Mouse (Mus musculus) cerebellum, adult (tissue): ENCODE data around the gene Il23r.
"Not testable (repeated sequence)": the region's sequence is repeated elsewhere in the genome, so short reads cannot be mapped to it uniquely, and the experiment has no call there.

Experiments used
- ATAC-seq: cut with Nextera tagmentation; 2 replicates; pipeline ENCODE4 v1.9.2; 2017; ENCODE audit warnings: mild to moderate bottlenecking, moderate library complexity, mixed read lengths; ENCODE audit not compliant: insufficient number of reproducible peaks, low FRiP score, low TSS enrichment

Gene Il23r

GRCm38 (mm10) chr6:67491755-67492154 lies at the start of gene Il23r:
TSS of gene Il23r (minus strand) at chr6:67491855.
- ATAC-seq, result no peak

- ATAC-seq, result no peak
These were observed 44.1 kb upstream of the Il23r start, which contains the start of gene Tacstd2 for GRCm38 (mm10) chr6:67535777-67536054. TSS of gene Tacstd2 (minus strand) at chr6:67535796.

- ATAC-seq, result no peak
These were observed 43.5 kb upstream of the Il23r start for GRCm38 (mm10) chr6:67535005-67535776.

DNA sequence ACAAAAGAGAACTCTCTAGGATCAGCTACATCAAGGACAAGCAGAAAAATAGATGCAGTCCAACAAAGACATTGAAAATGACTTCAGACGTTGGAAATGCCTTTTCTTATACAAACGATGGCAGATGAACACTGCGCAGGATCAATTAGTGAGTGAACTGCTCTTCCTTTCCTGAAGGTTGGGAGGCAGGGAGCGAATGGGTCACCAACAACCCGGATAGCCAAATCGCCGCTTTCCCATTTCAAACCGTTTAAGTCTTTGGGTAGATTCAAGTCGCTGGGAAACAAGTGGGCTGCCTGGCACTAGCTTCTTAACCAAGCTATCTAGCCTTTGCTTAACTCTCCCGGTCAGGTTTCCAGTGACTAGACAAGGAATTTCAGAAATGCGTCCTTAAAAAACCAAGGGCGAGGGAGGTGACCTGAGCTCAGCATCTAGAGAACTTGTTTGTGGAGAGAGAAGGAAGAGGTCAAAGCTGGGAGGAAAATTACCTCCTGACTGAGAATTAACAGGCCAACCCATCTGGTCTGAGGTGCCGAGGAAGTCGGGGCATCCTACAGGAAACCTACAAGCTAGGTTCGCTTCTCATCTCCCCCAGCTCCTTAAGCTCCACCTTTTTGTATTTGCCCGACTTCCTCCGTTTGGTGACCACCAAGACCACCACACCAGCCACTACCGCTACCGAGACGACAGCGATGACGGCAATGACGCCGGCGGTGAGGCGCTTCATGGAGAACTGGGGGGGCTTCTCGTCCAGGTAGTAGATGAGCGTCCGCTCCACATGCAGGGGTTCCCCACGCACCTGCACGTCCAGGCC lies 42.7 kb upstream of the Il23r start:
- ATAC-seq, result no peak

GRCm38 (mm10) chr6:67532665-67533440 lies 41.2 kb upstream of the Il23r start:
- no peak for ATAC-seq

DNA sequence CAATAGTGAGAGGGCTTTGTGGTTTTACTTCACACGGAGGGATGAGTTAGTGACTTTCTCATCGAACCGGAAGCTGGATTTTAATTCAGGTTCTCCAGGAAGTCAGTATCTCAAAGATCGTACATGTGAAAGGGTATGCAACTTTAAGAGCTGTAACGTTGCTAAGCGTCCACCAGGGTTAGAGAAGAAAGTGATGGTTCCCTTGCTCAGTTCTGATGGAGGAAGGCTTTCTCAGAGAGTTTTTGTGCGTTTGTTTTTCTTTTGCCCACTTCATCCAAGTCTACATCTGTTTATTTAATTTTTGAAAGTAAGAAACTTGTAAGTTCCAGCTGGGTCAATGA lies 40.1 kb upstream of the Il23r start:
- no peak for ATAC-seq

DNA sequence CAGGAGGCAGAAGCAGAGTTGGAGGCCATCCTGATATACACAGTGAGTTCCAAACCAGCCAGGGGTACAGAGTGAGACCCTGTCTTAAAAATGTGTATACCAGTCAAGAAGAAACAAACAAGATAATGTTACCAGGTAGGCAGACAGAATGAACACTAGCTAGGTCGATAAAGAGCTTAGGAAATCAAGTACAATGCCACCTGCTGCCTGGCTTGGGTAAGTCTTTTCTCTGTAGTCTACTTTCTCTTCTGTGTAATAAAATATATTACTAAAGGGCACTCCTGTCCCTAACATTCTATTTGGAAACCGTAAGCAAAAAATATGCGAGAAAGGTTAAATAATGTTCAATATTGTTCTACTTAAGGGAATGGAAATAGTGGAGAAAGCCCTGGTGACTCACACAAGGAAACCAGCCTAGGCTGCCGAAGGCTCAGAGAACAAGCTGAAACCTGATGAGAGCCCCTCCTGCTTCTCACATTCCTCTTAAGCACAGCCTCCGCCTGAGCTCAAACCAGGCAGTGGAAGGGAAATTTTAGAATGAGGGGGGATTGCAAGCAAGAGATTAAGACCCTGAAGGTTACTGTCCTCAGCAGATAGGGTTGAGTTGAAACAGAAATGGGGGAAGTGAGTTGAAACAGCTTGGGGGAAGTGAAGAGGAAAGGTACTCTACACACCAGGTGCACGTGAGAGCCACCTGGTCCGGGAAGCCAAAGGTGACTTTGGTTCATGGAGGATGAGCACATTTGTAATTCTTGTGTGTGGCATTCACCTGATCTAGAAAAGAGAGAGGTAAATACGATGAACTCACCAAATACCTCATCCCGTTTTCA lies 39.6 kb upstream of the Il23r start:
- ATAC-seq, result no peak

DNA sequence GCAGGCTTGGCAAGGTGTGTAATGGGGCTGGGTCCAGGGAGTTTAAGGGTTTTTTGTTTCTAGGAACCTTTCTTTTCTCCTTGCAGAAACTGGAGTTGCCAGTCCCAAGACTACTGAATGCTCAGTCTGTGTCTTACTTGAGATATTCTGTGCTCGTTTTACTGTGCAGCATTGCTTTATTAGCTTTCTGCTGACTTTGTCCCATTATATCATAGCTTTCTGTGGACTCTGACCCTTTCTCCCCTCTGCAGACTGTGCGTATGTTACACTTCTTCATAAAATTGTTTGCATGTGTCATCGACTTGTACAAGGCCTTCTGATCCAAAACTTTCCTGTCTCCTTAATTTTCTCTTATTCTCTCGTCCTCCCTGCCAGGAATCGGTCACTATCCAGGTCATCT lies 34.7 kb upstream of the Il23r start:
- no peak for ATAC-seq

DNA sequence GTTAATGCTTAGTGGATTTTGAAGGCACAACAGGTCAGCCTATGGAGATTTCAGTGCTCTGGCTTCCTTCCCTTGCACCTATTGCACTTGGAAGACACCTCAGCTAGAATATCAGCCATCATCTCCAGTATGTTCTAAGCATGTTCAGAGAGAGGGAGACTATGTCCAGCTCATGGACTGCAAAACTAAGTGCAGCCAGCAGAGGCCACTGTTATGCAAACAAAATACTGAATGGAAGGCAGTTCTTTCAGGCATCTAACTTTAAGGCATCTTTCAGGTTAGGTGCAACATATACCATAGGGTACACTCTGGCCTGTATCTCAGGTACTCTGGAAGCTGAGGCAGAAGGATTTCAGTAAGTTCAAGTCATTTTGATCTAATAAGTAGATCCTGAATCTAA lies 19.1 kb upstream of the Il23r start:
- ATAC-seq, result no peak

DNA sequence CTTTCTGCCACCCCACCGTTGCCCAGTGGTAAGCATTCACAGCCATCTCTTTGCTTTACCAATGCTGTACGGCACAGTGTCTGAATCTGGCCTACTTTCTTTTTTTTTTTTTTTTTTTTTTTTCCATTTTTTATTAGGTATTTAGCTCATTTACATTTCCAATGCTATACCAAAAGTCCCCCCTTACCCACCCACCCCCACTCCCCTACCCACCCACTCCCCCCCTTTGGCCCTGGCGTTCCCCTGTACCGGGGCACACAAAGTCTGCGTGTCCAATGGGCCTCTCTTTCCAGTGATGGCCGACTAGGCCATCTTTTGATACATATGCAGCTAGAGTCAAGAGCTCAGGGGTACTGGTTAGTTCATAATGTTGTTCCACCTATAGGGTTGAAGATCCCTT lies 10.3 kb upstream of the Il23r start:
- not testable (repeated sequence) for ATAC-seq

DNA sequence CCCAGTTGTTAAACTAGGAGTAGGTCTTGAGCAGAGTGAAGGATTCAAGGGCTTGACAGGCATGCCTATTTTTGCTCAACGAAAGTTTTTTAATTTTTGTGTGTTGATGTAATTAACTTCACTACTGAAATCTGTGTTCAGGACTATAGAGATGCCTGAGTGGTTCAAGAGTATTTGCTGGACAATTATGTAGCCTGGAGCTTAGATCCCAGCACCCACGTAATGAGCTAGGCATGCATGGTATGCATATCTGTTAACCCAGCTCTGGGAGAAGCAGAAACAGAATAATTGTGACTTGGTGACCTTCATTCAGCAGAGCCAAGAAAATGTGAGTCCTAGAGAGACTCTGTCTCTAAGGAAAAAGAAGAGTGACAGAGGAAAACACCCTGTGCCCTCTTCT lies 10.6 kb downstream of the Il23r start:
- ATAC-seq, result no peak

GRCm38 (mm10) chr6:67471242-67471641 lies 20.4 kb downstream of the Il23r start:
- no peak for ATAC-seq

- ATAC-seq, result no peak
These were observed 32.2 kb downstream of the Il23r start for GRCm38 (mm10) chr6:67459424-67459823.

DNA sequence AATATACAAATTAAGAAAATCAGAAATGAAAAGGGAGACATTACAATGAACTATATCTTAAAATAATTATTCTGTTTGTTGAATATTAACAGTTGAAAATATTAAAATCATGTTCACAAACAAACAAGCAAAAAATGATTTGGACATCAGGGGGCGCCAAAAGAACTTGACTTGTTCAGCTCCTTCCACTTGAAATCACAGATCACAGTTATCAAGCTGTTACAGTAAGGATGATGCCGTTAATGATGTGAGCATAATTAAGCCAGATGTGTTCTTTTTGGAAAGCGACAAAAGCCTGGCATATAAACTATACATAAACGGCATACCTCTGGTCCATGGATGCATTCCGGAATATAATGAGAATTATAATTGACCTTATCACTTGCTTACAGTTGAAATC lies 40.3 kb downstream of the Il23r start:
- no peak for ATAC-seq

- no peak for ATAC-seq
These were observed 45.8 kb downstream of the Il23r start for GRCm38 (mm10) chr6:67445866-67446265.

DNA sequence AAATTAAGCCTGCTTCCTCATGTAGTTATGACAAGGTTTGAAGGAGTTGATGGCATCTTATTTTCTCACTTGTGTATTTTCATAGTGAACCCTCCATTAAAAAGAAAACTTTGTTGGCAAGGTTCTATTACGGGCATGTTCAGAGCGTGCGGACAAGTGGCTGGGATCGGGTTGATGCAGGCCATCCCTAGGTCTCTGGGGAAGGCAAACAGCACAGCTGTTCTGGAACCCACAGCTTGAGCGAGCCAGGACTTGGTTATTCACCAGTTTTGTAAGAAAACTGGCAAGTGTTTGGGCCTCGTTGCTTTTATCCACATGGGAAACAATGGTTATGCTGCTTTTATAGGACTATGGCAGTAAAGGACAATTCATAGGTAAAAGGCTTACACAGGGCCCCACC lies 48.5 kb downstream of the Il23r start:
- no peak for ATAC-seq

- no peak for ATAC-seq
These were observed 53.8 kb downstream of the Il23r start for GRCm38 (mm10) chr6:67437814-67438385.

- no peak for ATAC-seq
These were observed 54.6 kb downstream of the Il23r start for GRCm38 (mm10) chr6:67437028-67437427.

GRCm38 (mm10) chr6:67436295-67436694 lies 55.4 kb downstream of the Il23r start:
- ATAC-seq, result no peak

GRCm38 (mm10) chr6:67435711-67436110 lies 55.9 kb downstream of the Il23r start:
- no peak for ATAC-seq
